Mouse (Mus musculus): ENCODE measurements at regions not wholly inside any gene's neighbourhood (a gene's known extent, or its start where the extent isn't known, plus 50 kb on each side); places are given as distances from the start of the nearest gene placed in this dataset.

GRCm38 (mm10) chr9:56547291-56547977 lies 129.0 kb downstream of the Hmg20a start:
- H3K4me2 ChIP-seq (ENCODE audit: low read depth, low read length) = no peak overlapping the region
- 62% methylated on average over 9 of the region's 9 CpGs for WGBS
- H3K9me3 ChIP-seq (ENCODE audit: control insufficient read depth, low read length) = no peaks in the 10 kb centered on the region
- H3K9ac ChIP-seq (ENCODE audit: low read length) = no peak overlapping the region
- H3K4me1 ChIP-seq (replicated peaks; ENCODE audit: control insufficient read depth, insufficient read depth, low read length) = peaks cover 3% of the 10 kb centered on the region; the same call in 1 of the 2 replicates
- H3K27ac ChIP-seq (ENCODE audit: low read length) = no peak overlapping the region
- H3K27me3 ChIP-seq (ENCODE audit: control insufficient read depth, insufficient read depth, low read depth, low read length) = no peaks in the 10 kb centered on the region
- no peak for ATAC-seq (ENCODE audit: low read depth)
- no peaks in the 10 kb centered on the region for H3K36me3 ChIP-seq (ENCODE audit: control insufficient read depth, insufficient read depth, low read length)
- no peak overlapping the region for H3K4me3 ChIP-seq (ENCODE audit: low read length)

- Histone ChIP-seq H3K27ac (ENCODE audit: low read length) (no peak overlapping the region), H3K27me3 (ENCODE audit: control insufficient read depth, insufficient read depth, low read depth, low read length) (no peaks in the 10 kb centered on the region), H3K9me3 (ENCODE audit: control insufficient read depth, low read length) (no peaks in the 10 kb centered on the region), H3K4me1 (replicated peaks; ENCODE audit: control insufficient read depth, insufficient read depth, low read length) (peaks cover 3% of the 10 kb centered on the region; the same call in 1 of the 2 replicates), H3K4me2 (ENCODE audit: low read depth, low read length) (no peak overlapping the region), H3K36me3 (ENCODE audit: control insufficient read depth, insufficient read depth, low read length) (no peaks in the 10 kb centered on the region), H3K4me3 (ENCODE audit: low read length) (no peak overlapping the region), H3K9ac (ENCODE audit: low read length) (no peak overlapping the region)
- WGBS = 37% methylated on average over 8 of the region's 8 CpGs
- ATAC-seq (ENCODE audit: low read depth) = no peak
These were observed 131.4 kb downstream of the Hmg20a start for GRCm38 (mm10) chr9:56549774-56550173.

- Histone ChIP-seq H3K4me2 (ENCODE audit: low read depth, low read length) (no peak overlapping the region), H3K9ac (ENCODE audit: low read length) (no peak overlapping the region), H3K4me1 (replicated peaks; ENCODE audit: control insufficient read depth, insufficient read depth, low read length) (peaks cover 3% of the 10 kb centered on the region; the same call in 1 of the 2 replicates), H3K9me3 (ENCODE audit: control insufficient read depth, low read length) (no peaks in the 10 kb centered on the region), H3K27me3 (ENCODE audit: control insufficient read depth, insufficient read depth, low read depth, low read length) (no peaks in the 10 kb centered on the region), H3K27ac (ENCODE audit: low read length) (no peak overlapping the region), H3K36me3 (ENCODE audit: control insufficient read depth, insufficient read depth, low read length) (no peaks in the 10 kb centered on the region), H3K4me3 (ENCODE audit: low read length) (no peak overlapping the region)
- ATAC-seq (ENCODE audit: low read depth) = no peak
- 40% methylated on average over 4 of the region's 4 CpGs for WGBS
These were observed 131.8 kb downstream of the Hmg20a start for GRCm38 (mm10) chr9:56550178-56550577.

- Histone ChIP-seq H3K4me3 (ENCODE audit: low read length) (no peak overlapping the region), H3K9ac (ENCODE audit: low read length) (no peak overlapping the region), H3K27ac (ENCODE audit: low read length) (peak overlapping the region; percentile 36; the same call in 1 of the 2 replicates), H3K27me3 (ENCODE audit: control insufficient read depth, insufficient read depth, low read depth, low read length) (no peaks in the 10 kb centered on the region), H3K9me3 (ENCODE audit: control insufficient read depth, low read length) (no peaks in the 10 kb centered on the region), H3K36me3 (ENCODE audit: control insufficient read depth, insufficient read depth, low read length) (no peaks in the 10 kb centered on the region), H3K4me2 (ENCODE audit: low read depth, low read length) (no peak overlapping the region), H3K4me1 (replicated peaks; ENCODE audit: control insufficient read depth, insufficient read depth, low read length) (peaks cover 3% of the 10 kb centered on the region; the same call in 1 of the 2 replicates)
- no peak for ATAC-seq (ENCODE audit: low read depth)
- 59% methylated on average over 11 of the region's 11 CpGs for WGBS
These were observed 133.2 kb downstream of the Hmg20a start for GRCm38 (mm10) chr9:56551376-56552186.

- Histone ChIP-seq H3K9ac (ENCODE audit: low read length) (no peak overlapping the region), H3K27ac (ENCODE audit: low read length) (peak overlapping the region; percentile 36), H3K4me2 (ENCODE audit: low read depth, low read length) (no peak overlapping the region), H3K4me3 (ENCODE audit: low read length) (no peak overlapping the region), H3K27me3 (ENCODE audit: control insufficient read depth, insufficient read depth, low read depth, low read length) (no peaks in the 10 kb centered on the region), H3K9me3 (ENCODE audit: control insufficient read depth, low read length) (no peaks in the 10 kb centered on the region), H3K4me1 (replicated peaks; ENCODE audit: control insufficient read depth, insufficient read depth, low read length) (peaks cover 3% of the 10 kb centered on the region; the same call in 1 of the 2 replicates), H3K36me3 (ENCODE audit: control insufficient read depth, insufficient read depth, low read length) (no peaks in the 10 kb centered on the region)
- ATAC-seq (ENCODE audit: low read depth) = peak; percentile 7; the same call in 1 of the 2 replicates
- 55% methylated on average over 6 of the region's 6 CpGs for WGBS
These were observed 133.8 kb downstream of the Hmg20a start for GRCm38 (mm10) chr9:56552187-56552686.

- ATAC-seq (ENCODE audit: low read depth) = peak; percentile 95
- 18% methylated on average over 1 of the region's 1 CpGs for WGBS
These were observed 134.4 kb downstream of the Hmg20a start for GRCm38 (mm10) chr9:56552766-56553165.

GRCm38 (mm10) chr9:56553626-56554025 lies 135.2 kb downstream of the Hmg20a start:
- ATAC-seq (ENCODE audit: low read depth) = no peak
- no peak overlapping the region for H3K4me2 ChIP-seq (ENCODE audit: low read depth, low read length)
- H3K36me3 ChIP-seq (ENCODE audit: control insufficient read depth, insufficient read depth, low read length) = no peaks in the 10 kb centered on the region
- no peak overlapping the region for H3K9ac ChIP-seq (ENCODE audit: low read length)
- WGBS = 64% methylated on average over 13 of the region's 13 CpGs
- H3K27me3 ChIP-seq (ENCODE audit: control insufficient read depth, insufficient read depth, low read depth, low read length) = no peaks in the 10 kb centered on the region
- no peak overlapping the region for H3K4me3 ChIP-seq (ENCODE audit: low read length)
- H3K27ac ChIP-seq (ENCODE audit: low read length) = no peak overlapping the region
- H3K9me3 ChIP-seq (ENCODE audit: control insufficient read depth, low read length) = no peaks in the 10 kb centered on the region
- peaks cover 3% of the 10 kb centered on the region; the same call in 1 of the 2 replicates for H3K4me1 ChIP-seq (replicated peaks; ENCODE audit: control insufficient read depth, insufficient read depth, low read length)

More at GRCm38 (mm10) chr9:56552766-56553165, 134.4 kb downstream of the Hmg20a start:
- H3K36me3 ChIP-seq (ENCODE audit: control insufficient read depth, insufficient read depth, low read length) = no peaks in the 10 kb centered on the region
- H3K9me3 ChIP-seq (ENCODE audit: control insufficient read depth, low read length) = no peaks in the 10 kb centered on the region
- H3K27me3 ChIP-seq (ENCODE audit: control insufficient read depth, insufficient read depth, low read depth, low read length) = no peaks in the 10 kb centered on the region
- H3K4me3 ChIP-seq (ENCODE audit: low read length) = no peak overlapping the region
- peaks cover 3% of the 10 kb centered on the region; the same call in 1 of the 2 replicates for H3K4me1 ChIP-seq (replicated peaks; ENCODE audit: control insufficient read depth, insufficient read depth, low read length)
- H3K9ac ChIP-seq (ENCODE audit: low read length) = no peak overlapping the region
- H3K4me2 ChIP-seq (ENCODE audit: low read depth, low read length) = no peak overlapping the region
- H3K27ac ChIP-seq (ENCODE audit: low read length) = peak overlapping the region; percentile 32; the same call in 1 of the 2 replicates

DNA sequence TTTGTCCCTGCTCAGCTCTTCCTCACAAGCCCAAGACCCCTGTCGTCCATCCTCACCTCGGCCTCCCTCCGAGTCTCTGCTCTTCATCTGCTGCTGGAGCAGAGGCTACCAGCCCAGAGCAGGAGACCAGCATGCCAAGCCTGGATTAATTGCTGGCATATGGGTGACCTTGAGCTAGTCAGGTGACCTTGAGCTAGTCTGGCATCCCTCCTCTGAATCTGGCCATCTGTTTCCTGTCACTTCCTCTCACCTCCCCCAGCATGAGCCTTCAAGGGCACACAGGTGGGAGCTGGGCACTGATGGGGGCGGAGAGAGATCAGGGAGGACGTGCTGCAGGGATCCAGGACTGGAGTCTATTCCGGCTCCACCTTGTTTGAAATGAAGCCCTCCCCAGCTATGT lies 135.7 kb downstream of the Hmg20a start:
- peaks cover 3% of the 10 kb centered on the region; the same call in 1 of the 2 replicates for H3K4me1 ChIP-seq (replicated peaks; ENCODE audit: control insufficient read depth, insufficient read depth, low read length)
- no peaks in the 10 kb centered on the region for H3K27me3 ChIP-seq (ENCODE audit: control insufficient read depth, insufficient read depth, low read depth, low read length)
- H3K4me3 ChIP-seq (ENCODE audit: low read length) = no peak overlapping the region
- H3K36me3 ChIP-seq (ENCODE audit: control insufficient read depth, insufficient read depth, low read length) = no peaks in the 10 kb centered on the region
- H3K4me2 ChIP-seq (ENCODE audit: low read depth, low read length) = no peak overlapping the region
- H3K9me3 ChIP-seq (ENCODE audit: control insufficient read depth, low read length) = no peaks in the 10 kb centered on the region
- ATAC-seq (ENCODE audit: low read depth) = no peak
- WGBS = 53% methylated on average over 6 of the region's 6 CpGs
- H3K9ac ChIP-seq (ENCODE audit: low read length) = no peak overlapping the region
- H3K27ac ChIP-seq (ENCODE audit: low read length) = no peak overlapping the region

GRCm38 (mm10) chr9:56559618-56560144 lies 141.3 kb downstream of the Hmg20a start:
- Histone ChIP-seq H3K9ac (ENCODE audit: low read length) (no peak overlapping the region), H3K4me2 (ENCODE audit: low read depth, low read length) (no peak overlapping the region), H3K36me3 (ENCODE audit: control insufficient read depth, insufficient read depth, low read length) (no peaks in the 10 kb centered on the region), H3K27me3 (ENCODE audit: control insufficient read depth, insufficient read depth, low read depth, low read length) (no peaks in the 10 kb centered on the region), H3K4me1 (replicated peaks; ENCODE audit: control insufficient read depth, insufficient read depth, low read length) (no peaks in the 10 kb centered on the region), H3K27ac (ENCODE audit: low read length) (no peak overlapping the region), H3K9me3 (ENCODE audit: control insufficient read depth, low read length) (no peaks in the 10 kb centered on the region), H3K4me3 (ENCODE audit: low read length) (no peak overlapping the region)
- WGBS = 55% methylated on average over 2 of the region's 2 CpGs
- ATAC-seq (ENCODE audit: low read depth) = no peak
